14 mouse cellular contexts compared by ENCODE assay signal in genomic region chr2:71867019-71867418, GRCm38 (mm10). TPM values are rescaled to one million over a fixed set of nuclear protein-coding genes. Genes with fewer than 3 reads are reported as not detected.
DNase-seq lines count a peak whose midpoint lies in the region; ATAC-seq lines count a peak whose summit lies in the region.
"Had no signal": no experiment of that assay in that cellular context is flagged by ENCODE, and none has a peak within 500 bp of the region (broad histone marks: within the 10 kb centered on the region; RNA-seq: fewer than 3 reads in every experiment).

No protein-coding gene starts in this region.

- no peak for DNase-seq in kidney, adult 8-10 months
- DNase-seq in thymus, postnatal 14 days: peak; percentile 37
- no peak for DNase-seq in thymus, adult 18-20 months
- DNase-seq in B cell, adult 2 months: no peak
- DNase-seq in embryo, embryonic 10.5 days (ENCODE audit: low spot score): no peak
- DNase-seq: cerebellum, adult 11 months; cerebellum, postnatal 36 days; retina, postnatal 1 day had no signal

- WGBS in kidney, embryonic 14.5 days: 63% methylated on average over 3 of the region's 3 CpGs

- H3K4me3 ChIP-seq in kidney, embryonic 14.5 days (ENCODE audit: low read length): no peak overlapping the region
- H3K4me3 ChIP-seq: embryonic facial prominence, embryonic 12.5 days; hindbrain, embryonic 15.5 days; limb, embryonic 13.5 days had no signal

- no peak overlapping the region for H3K4me2 ChIP-seq in kidney, embryonic 14.5 days (replicated peaks; ENCODE audit: low read depth, low read length)
- H3K4me2 ChIP-seq: embryonic facial prominence, embryonic 12.5 days; heart, embryonic 11.5 days; hindbrain, embryonic 15.5 days; limb, embryonic 13.5 days had no signal

- no peak for ATAC-seq in kidney, embryonic 14.5 days (ENCODE audit: low FRiP score, low TSS enrichment)
- ATAC-seq in activated CD4-positive, CD25-positive, alpha-beta regulatory T cell, adult 4 months: peak; percentile 1

- H3K27ac ChIP-seq in kidney, embryonic 14.5 days (ENCODE audit: low read depth, low read length): peak overlapping the region; percentile 47; the same call in 1 of the 2 replicates
- H3K27ac ChIP-seq: embryonic facial prominence, embryonic 12.5 days; hindbrain, embryonic 15.5 days; limb, embryonic 13.5 days had no signal

- no peak overlapping the region for H3K9ac ChIP-seq in kidney, embryonic 14.5 days (ENCODE audit: low read depth, low read length)
- H3K9ac ChIP-seq: embryonic facial prominence, embryonic 12.5 days; hindbrain, embryonic 15.5 days; limb, embryonic 13.5 days had no signal

- no peaks in the 10 kb centered on the region for H3K4me1 ChIP-seq in kidney, embryonic 14.5 days (ENCODE audit: control insufficient read depth, insufficient read depth, low read length)
- H3K4me1 ChIP-seq: embryonic facial prominence, embryonic 12.5 days; hindbrain, embryonic 15.5 days; limb, embryonic 13.5 days had no signal

- no peaks in the 10 kb centered on the region for H3K9me3 ChIP-seq in kidney, embryonic 14.5 days (ENCODE audit: control insufficient read depth, low read length)
- H3K9me3 ChIP-seq: embryonic facial prominence, embryonic 12.5 days; hindbrain, embryonic 15.5 days; limb, embryonic 13.5 days had no signal

- H3K27me3 ChIP-seq in kidney, embryonic 14.5 days (ENCODE audit: control insufficient read depth, insufficient read depth, low read length): no peaks in the 10 kb centered on the region
- H3K27me3 ChIP-seq: embryonic facial prominence, embryonic 12.5 days; hindbrain, embryonic 15.5 days; limb, embryonic 13.5 days had no signal

- no peaks in the 10 kb centered on the region for H3K36me3 ChIP-seq in kidney, embryonic 14.5 days (ENCODE audit: control insufficient read depth, insufficient read depth, low read length)
- H3K36me3 ChIP-seq: embryonic facial prominence, embryonic 12.5 days; hindbrain, embryonic 15.5 days; limb, embryonic 13.5 days had no signal

RNA-seq across cellular contexts. Expression of gene Pdk1, which starts 6.0 kb away (rescaled TPM):
- polyA plus RNA-seq in kidney, embryonic 14.5 days (2014; fragmentation: Nextera tagmentation; extraction: Ambion mirVana): 28.8 and 40.5 TPM in 2 replicates
- 10 to 100 TPM; 27.8 to 41.8 TPM for polyA plus RNA-seq in activated CD4-positive, CD25-positive, alpha-beta regulatory T cell, adult 4 months (2017; shearing (Covaris generic))
